Mouse (Mus musculus) layer of hippocampus, postnatal 10 days (tissue): ENCODE measurements at regions not wholly inside any gene's neighbourhood (a gene's known extent, or its start where the extent isn't known, plus 50 kb on each side); places are given as distances from the start of the nearest gene placed in this dataset.

Experiments
- DNase-seq, 2 experiments: peaks; one replicate each; pipeline ENCODE4 v3.0.0; 2021; ENCODE audit warnings: low spot score in 2 of 2

GRCm38 (mm10) chr1:36001821-36002220 is 66.4 kb upstream of the Hs6st1 start:
- no peak for DNase-seq

- DNase-seq, result no peak
These were observed 64.6 kb upstream of the Hs6st1 start for GRCm38 (mm10) chr1:36003592-36003991.

GRCm38 (mm10) chr1:36008598-36008997 is 59.6 kb upstream of the Hs6st1 start:
- DNase-seq, result no peak

- peak; percentile 25 to 36 for DNase-seq
These were observed 59.1 kb upstream of the Hs6st1 start for GRCm38 (mm10) chr1:36009010-36009619.

- no peak for DNase-seq
These were observed 58.0 kb upstream of the Hs6st1 start for GRCm38 (mm10) chr1:36010151-36010550.

GRCm38 (mm10) chr1:36010834-36011233 is 57.4 kb upstream of the Hs6st1 start:
- no peak for DNase-seq

GRCm38 (mm10) chr1:36012081-36012765 is 56.0 kb upstream of the Hs6st1 start:
- DNase-seq, result no peak

- DNase-seq, result no peak
These were observed 54.3 kb upstream of the Hs6st1 start for GRCm38 (mm10) chr1:36013823-36014341.

GRCm38 (mm10) chr1:36014372-36014771 is 53.8 kb upstream of the Hs6st1 start:
- DNase-seq, result no peak

GRCm38 (mm10) chr1:36015210-36015609 is 53.0 kb upstream of the Hs6st1 start:
- DNase-seq, result no peak

GRCm38 (mm10) chr1:36016566-36016965 is 51.6 kb upstream of the Hs6st1 start:
- no peak for DNase-seq

- DNase-seq, result no peak
These were observed 51.1 kb upstream of the Hs6st1 start for GRCm38 (mm10) chr1:36017061-36017461.

- no peak for DNase-seq
These were observed 50.5 kb upstream of the Hs6st1 start for GRCm38 (mm10) chr1:36017656-36018055.
